Mouse (Mus musculus): ENCODE data around the gene Anks1b.
A peak's percentile ranks its signal among the peaks of the same experiment; 100 is the strongest.

The Anks1b gene

GRCm38 (mm10) chr10:89873146-89873950 lies at the start of gene Anks1b:
Gene Anks1b, plus strand, starts transcription at chr10:89873509.
- DNase-seq = peak; percentile 91

DNA sequence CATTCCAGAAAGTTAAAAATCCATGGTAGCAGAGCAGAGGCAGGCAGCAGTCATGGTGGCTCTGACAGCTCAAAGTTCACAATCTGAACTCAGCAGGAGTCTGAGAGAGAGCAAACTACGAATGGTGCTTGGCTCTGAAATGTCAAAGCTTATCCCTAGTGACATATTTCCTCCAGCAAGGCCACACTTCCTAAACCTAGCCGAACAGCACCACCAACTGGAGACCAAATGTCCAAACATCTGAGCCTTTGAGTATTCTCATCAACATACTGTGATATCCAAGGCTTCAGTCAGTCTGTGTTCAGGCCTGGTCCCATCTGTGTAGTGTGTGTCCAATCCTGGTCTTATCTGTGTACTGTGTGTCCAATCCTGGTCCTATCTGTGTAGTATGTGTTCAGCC lies 49.4 kb upstream of the Anks1b start:
- DNase-seq = peak; percentile 86

DNA sequence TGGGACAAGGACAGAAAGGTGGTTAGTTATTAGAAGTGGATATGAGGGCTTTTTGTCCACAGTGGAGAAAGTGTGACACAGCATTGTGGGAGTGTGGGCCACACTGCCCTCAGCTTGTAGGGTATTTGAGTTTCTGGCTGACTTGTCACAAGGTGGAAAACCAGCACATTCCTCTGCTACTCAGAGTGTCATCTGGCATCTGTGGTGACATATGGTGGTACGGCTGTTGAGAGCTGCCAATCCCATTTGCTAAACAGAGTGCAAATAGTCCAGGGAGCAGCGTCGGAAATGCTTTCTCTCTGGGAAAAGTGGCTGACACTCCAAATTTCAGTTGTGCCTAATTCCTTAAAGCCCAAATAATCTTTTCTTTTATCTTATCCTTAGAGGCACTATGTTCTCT lies 46.4 kb upstream of the Anks1b start:
- DNase-seq = peak; percentile 39

DNA sequence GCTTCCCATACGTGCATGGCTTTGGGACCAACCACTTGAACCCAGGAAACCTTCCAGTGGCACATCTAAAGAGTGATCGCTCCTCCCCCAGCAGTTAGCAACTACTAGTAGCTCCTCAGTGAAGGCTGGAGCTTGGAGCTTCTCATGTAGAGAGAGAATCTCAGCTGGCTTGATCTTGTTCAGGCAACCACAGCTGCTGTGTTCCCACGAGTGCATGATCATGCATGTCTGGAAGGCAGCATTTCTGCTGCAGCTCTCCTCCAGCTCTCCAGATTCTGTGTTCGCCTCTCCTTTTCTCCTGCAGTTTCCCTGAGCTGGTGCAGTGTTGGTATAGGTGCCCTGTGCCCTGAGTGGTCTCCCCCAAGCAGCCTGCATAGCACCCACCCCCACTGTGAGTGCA lies 41.0 kb upstream of the Anks1b start:
- peak; percentile 76 for DNase-seq

DNA sequence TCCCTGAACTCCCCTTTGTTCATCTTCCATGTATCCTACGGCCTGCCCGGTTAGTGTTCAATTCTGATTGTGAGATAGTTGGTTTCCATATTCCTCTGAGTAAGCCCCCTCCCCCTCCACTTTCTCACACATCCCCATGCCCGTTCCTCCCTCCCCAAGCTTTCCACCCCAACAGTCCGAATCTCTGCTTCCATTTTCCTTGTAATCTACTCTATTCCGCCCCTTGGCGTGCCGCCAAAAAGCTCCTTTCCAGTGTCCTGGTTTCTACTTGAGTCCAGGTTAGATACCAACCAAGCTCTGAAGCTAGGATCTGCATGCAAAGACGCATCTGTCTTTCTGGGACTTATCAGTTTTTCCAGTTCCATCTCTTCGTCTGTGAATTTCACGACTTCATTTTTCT lies 40.1 kb upstream of the Anks1b start:
- DNase-seq = peak; percentile 67

DNA sequence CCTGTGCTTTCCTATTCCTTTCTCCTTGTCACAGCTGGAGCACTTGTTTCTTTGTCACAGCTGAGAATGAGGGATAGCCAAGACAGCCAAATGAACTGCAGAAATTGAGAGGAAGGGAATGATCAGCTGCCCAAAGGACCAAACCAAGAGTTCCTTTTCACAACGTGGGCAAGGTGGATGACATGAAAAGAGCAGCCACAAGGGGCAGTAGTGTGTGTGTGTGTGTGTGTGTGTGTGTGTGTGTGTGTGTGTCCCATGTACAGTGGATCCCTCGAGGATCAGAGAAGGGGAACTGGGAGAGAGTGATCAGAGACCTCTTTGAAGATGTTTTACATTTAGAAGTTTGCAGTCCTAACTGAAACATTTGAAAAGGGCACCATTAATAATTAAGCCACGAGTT lies 35.8 kb upstream of the Anks1b start:
- peak; percentile 18 for DNase-seq

- peak; percentile 31 for DNase-seq
Measured at GRCm38 (mm10) chr10:89838834-89839233, 34.5 kb upstream of the Anks1b start.

GRCm38 (mm10) chr10:89850951-89851350 lies 22.4 kb upstream of the Anks1b start:
- peak; percentile 46 for DNase-seq

DNA sequence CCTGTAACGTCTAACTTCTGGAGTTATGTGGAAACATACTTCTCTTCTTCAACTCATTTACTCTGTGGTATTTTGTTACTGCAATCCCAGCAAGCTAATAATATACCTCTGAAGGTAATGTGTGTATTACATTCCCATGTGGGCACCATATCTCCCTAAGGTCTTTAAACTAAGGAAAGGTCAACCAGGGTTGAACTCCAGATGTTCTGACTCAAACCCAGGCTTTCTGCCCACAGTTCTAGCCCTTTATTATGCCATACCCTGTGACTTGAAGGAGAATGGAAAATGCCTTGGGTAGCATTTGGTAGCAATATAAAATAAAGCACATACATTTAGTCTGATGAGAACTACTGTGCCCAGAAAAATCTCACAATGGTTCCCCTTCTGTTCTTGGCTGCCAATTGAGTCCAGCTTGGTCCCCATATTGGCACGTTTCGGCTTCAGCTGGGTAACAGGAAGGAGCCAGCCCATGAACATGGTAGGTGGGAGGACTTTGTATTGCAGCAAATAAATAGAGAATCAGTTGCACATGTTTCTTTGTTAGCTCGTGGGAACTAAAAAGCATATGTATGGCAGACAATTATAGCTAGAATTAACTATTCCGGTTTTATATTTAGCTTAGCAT lies 17.9 kb upstream of the Anks1b start:
- DNase-seq = peak; percentile 56

- DNase-seq = peak; percentile 90
Measured at GRCm38 (mm10) chr10:89856286-89856685, 17.0 kb upstream of the Anks1b start.

GRCm38 (mm10) chr10:89868211-89868610 lies 5.1 kb upstream of the Anks1b start:
- DNase-seq = no peak

DNA sequence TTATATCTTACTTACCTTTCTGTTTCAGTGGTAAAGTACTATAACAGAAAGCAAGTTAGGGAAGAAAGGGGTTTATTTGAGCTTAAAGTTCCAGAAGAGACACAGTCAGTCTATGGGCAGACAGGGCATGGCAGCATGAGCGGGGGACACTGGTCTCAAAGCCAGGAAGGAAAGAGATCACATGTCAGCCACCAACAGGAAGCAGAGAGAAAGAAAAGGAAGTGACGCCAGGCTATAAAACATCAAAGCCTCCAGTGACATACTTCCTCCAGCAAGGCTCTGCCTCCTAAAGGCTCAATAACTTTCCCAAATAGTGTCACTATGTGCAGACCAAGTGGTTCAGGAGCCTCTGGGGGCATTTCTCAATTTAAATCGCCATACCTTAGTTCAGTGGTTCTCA lies 4.5 kb upstream of the Anks1b start:
- no peak for DNase-seq

DNA sequence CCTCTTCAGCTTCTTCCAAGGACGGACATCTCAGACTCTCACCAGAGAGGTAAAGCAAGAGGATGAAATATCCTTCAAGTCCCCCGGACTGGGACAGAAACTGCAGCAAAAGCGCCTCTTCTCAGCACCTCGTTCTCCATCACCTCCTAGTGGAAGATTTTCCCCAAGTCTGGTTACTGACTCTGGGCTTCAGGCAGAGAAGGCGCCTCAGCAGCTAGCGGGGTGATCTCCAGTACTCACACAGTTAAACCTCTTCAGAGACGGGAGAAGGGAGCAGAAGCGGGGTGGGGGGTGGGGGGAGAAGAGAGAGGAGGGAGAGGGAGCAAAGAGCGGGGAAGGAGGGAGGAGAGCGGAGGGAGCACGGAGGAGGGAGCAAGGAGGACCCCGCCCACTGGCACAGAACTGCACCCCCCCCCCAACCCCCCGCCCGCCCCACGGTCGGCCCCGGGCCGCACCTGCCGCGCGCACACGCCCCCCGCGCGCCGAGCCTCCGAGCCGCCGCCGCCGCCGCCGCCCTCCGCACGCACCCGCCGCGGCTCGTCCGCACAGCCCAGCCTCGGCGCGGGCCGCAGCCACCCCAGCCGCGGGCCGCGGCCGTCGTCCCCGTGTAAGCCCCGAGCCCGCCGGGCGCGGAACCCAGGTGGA lies 686 bp upstream of the Anks1b start:
- DNase-seq = peak; percentile 86

DNA sequence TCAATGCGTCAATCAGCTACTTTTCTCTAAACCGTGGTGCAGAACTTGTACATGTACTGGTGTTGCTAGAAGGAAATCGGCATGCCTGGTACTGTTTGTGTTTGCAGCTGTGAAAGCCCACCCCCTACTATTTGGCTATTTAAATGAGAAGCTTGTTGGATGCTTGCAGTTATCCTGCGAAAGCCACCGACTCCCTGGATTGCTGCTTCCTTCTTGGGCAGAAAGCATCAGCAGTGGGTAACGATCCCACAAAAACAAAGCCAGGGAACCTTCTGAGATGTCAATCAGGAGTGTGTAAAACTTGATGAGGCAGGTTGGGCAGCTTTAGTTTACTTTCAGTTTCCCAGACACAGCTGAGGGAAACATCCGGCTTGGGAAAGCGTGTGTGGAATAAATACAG lies 727 bp downstream of the Anks1b start:
- no peak for DNase-seq

GRCm38 (mm10) chr10:89883561-89883960 lies 10.3 kb downstream of the Anks1b start:
- no peak for DNase-seq

- DNase-seq = no peak
Measured at GRCm38 (mm10) chr10:89902720-89903337, 29.5 kb downstream of the Anks1b start.

- peak; percentile 41 for DNase-seq
Measured at GRCm38 (mm10) chr10:89911889-89912288, 38.6 kb downstream of the Anks1b start.

GRCm38 (mm10) chr10:89913174-89913573 lies 39.9 kb downstream of the Anks1b start:
- DNase-seq = no peak

GRCm38 (mm10) chr10:89917141-89917540 lies 43.8 kb downstream of the Anks1b start:
- DNase-seq = peak; percentile 9

GRCm38 (mm10) chr10:89921965-89922364 lies 48.7 kb downstream of the Anks1b start:
- DNase-seq = peak; percentile 43

- DNase-seq = no peak
Measured at GRCm38 (mm10) chr10:89942180-89942579, 68.9 kb downstream of the Anks1b start.

- no peak for DNase-seq
Measured at GRCm38 (mm10) chr10:89946636-89947349, 73.5 kb downstream of the Anks1b start.

DNA sequence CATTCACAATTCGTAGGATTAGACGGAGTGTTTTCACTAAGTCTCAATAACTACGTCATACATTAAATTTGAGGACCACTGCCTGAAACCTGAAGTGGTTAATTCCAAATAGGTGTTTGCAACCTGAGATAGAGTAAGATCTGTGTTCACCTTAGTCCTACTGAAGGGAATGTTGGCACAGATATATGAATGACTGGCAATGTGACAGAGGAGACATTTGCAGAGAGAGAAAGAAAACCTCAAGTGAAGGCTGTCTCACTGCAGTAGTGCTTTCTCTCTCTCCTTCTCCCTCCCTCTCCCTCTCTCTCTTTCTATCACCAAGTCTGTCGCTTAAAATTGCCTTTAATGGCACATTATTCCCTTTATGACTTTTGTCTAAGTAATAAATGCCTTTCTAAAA lies 101.1 kb downstream of the Anks1b start:
- DNase-seq = no peak
